Mouse (Mus musculus) thymus, adult 2 months (tissue): ENCODE data around the gene Nrg4.

Experiments used
- CTCF ChIP-seq: fragments of 200-500 bp; IDR thresholded peaks from 2 replicates; pipeline ENCODE4 v1.5.1; 2012; ENCODE audit warnings: mild to moderate bottlenecking, control low read depth, low read length, moderate library complexity, borderline replicate concordance; ENCODE audit not compliant: control insufficient read depth, poor library complexity, insufficient read depth; ENCODE audit errors: extremely low read depth
- POLR2A ChIP-seq: fragments of 200-500 bp; IDR thresholded peaks from 2 replicates; pipeline ENCODE4 v1.6.1; 2012; ENCODE audit warnings: mild to moderate bottlenecking, low read length, control low read depth, moderate library complexity; ENCODE audit not compliant: control insufficient read depth, poor library complexity, insufficient read depth; ENCODE audit errors: extremely low read depth

GRCm38 (mm10) chr9:55326515-55327233, at the start of gene Nrg4, which contains the start of gene Tmem266:
- TF ChIP-seq POLR2A (no peak), CTCF (no peak)
